Mouse (Mus musculus): ENCODE data around the gene Cradd. TPM values are rescaled to one million over a fixed set of nuclear protein-coding genes. Genes with fewer than 3 reads are reported as not detected.

The Cradd gene
- total RNA-seq, 2 experiments from 2014 or later, result 5.6 to 6.4 TPM

DNA sequence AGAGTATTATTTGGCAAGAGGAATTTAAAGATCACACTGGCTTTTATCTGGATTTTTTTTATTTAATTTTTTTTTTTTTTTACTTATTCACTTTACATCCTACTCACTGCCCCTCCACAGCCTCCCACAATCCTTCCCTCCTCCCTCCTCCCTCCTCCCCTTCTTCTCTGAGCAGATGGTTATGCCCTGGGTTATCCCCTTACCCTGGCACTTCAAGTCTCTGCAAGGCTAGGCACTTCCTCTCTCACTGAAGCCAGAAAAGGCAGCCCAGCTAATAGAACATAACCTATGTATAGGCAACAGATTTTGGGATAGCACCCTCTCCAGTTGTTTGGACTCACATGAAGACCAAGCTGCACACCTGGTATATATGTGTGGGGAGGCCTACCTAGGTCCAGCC is 183.7 kb downstream of the Cradd start:
- no peak for DNase-seq (ENCODE audit: low spot score in 2 of 2)

DNA sequence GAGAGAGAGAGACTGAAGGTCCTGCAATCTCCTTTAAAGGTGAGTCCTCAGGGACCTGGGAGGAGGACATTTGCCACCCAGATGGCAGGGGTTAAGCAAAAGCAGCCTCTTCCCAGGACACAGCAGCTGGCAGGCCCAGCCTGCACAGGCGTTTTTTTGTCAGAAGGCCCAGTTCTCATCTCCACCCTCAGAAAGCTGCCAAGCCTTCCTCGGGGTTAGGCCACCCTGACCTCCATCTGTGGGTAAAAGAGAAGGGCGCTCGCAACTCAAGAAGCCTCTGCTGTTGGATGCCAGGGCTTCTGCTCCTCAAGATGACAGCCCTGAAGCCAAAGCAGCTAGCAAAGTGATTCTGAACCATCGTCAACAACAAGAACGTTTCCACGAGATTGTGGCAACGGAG is 184.3 kb downstream of the Cradd start:
- DNase-seq (ENCODE audit: low spot score in 2 of 2), result no peak

DNA sequence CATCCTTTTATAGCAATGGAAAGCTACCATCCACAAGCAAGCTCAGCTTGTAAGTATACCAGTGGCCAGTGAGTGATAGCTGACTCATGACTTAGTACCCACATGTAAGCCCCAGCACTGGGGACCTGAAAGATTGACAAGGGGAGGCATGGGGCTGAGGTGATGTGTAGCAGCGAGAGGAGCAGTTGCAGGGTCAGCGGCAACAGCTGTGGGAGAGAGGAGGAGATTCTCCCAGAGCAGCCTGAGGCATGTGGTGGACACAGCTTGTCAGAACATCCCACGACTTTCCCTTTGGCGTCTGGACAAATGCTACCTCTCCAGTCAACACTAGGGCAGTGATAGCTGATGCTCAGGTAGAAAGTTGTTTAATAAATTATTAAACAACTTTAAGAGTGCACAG is 190.9 kb downstream of the Cradd start:
- no peak for DNase-seq (ENCODE audit: low spot score in 2 of 2)

Other genes starting within 250 kb of the Cradd start
- gene Socs2, start 93.0 kb upstream of the Cradd start, total RNA-seq (2021), result 10 to 100 TPM; 26.9 to 31.7 TPM
- 10 to 100 TPM; 75.6 to 79.6 TPM for gene Mrpl42, start 177.8 kb upstream of the Cradd start, total RNA-seq (2021)
- gene Ube2n, start 191.0 kb upstream of the Cradd start, total RNA-seq (2021), result 100 to 1,000 TPM; 199 to 202 TPM
- gene Nudt4, start 240.0 kb upstream of the Cradd start, total RNA-seq (2021), result 100 to 1,000 TPM; 140 to 145 TPM

All from left cerebral cortex, adult 18-20 months (tissue).